Mouse (Mus musculus) neural tube, embryonic 10.5 days (tissue): ENCODE measurements around the gene Dpf1.

Experiments
- DNase-seq: peaks from one replicate; pipeline ENCODE4 v3.0.0-alpha.2; 2017; ENCODE audit warnings: low spot score; ENCODE audit errors: extremely low spot score

Dpf1 gene

GRCm38 (mm10) chr7:29338984-29339679 is 35.4 kb downstream of the Dpf1 start:
- no peak for DNase-seq

GRCm38 (mm10) chr7:29340247-29340646 is 36.5 kb downstream of the Dpf1 start:
- DNase-seq: no peak

GRCm38 (mm10) chr7:29340838-29341237 is 37.1 kb downstream of the Dpf1 start:
- DNase-seq: no peak

- no peak for DNase-seq
Observed at GRCm38 (mm10) chr7:29341722-29342121, 38.0 kb downstream of the Dpf1 start.

GRCm38 (mm10) chr7:29342489-29343092 is 38.8 kb downstream of the Dpf1 start:
- DNase-seq: no peak

GRCm38 (mm10) chr7:29343746-29344145 is 40.0 kb downstream of the Dpf1 start:
- no peak for DNase-seq

- DNase-seq: no peak
Observed at GRCm38 (mm10) chr7:29345534-29345933, 41.8 kb downstream of the Dpf1 start.

- DNase-seq: no peak
Observed at GRCm38 (mm10) chr7:29346212-29346611, 42.5 kb downstream of the Dpf1 start.

- no peak for DNase-seq
Observed at GRCm38 (mm10) chr7:29350489-29350888, 46.7 kb downstream of the Dpf1 start.

- DNase-seq: no peak
Observed at GRCm38 (mm10) chr7:29352246-29352645, 48.5 kb downstream of the Dpf1 start.

GRCm38 (mm10) chr7:29354161-29354560 is 50.4 kb downstream of the Dpf1 start:
- no peak for DNase-seq

GRCm38 (mm10) chr7:29355406-29355805 is 51.7 kb downstream of the Dpf1 start:
- no peak for DNase-seq

GRCm38 (mm10) chr7:29361497-29361896 is 57.7 kb downstream of the Dpf1 start:
- DNase-seq: no peak

GRCm38 (mm10) chr7:29364052-29364451 is 60.3 kb downstream of the Dpf1 start:
- DNase-seq: peak; percentile 30

GRCm38 (mm10) chr7:29367166-29368003 is 63.6 kb downstream of the Dpf1 start:
- no peak for DNase-seq
